Mouse (Mus musculus) cerebellum, postnatal 14 days (tissue): ENCODE measurements around the gene Ddit4.
"Not testable (repeated sequence)": the region's sequence is repeated elsewhere in the genome, so short reads cannot be mapped to it uniquely, and the experiment has no call there.

Source experiments
- DNase-seq, 2 experiments: peaks; one replicate each; pipeline ENCODE4 v3.0.0; 2021; ENCODE audit warnings: mixed read lengths in 2 of 2

The Ddit4 gene

GRCm38 (mm10) chr10:59951211-59952151 is at the start of gene Ddit4:
Gene Ddit4 (minus strand): TSS chr10:59951834.
- DNase-seq: peak; percentile 100

GRCm38 (mm10) chr10:59999057-59999456 is 47.4 kb upstream of the Ddit4 start:
- DNase-seq: no peak

- DNase-seq: peak; percentile 82 to 86
These were observed 46.0 kb upstream of the Ddit4 start for GRCm38 (mm10) chr10:59997591-59997990.

- no peak for DNase-seq
These were observed 44.3 kb upstream of the Ddit4 start for GRCm38 (mm10) chr10:59995889-59996288.

GRCm38 (mm10) chr10:59993813-59994212 is 42.2 kb upstream of the Ddit4 start:
- not testable (repeated sequence) for DNase-seq

GRCm38 (mm10) chr10:59992024-59992423 is 40.4 kb upstream of the Ddit4 start:
- DNase-seq: no peak

- DNase-seq: no peak
These were observed 39.7 kb upstream of the Ddit4 start for GRCm38 (mm10) chr10:59991262-59991880.

GRCm38 (mm10) chr10:59990393-59990792 is 38.8 kb upstream of the Ddit4 start:
- DNase-seq: no peak

- peak; percentile 58 to 71 for DNase-seq
These were observed 36.4 kb upstream of the Ddit4 start for GRCm38 (mm10) chr10:59988036-59988435.

GRCm38 (mm10) chr10:59982379-59982873 is 30.8 kb upstream of the Ddit4 start:
- DNase-seq: no peak

- DNase-seq: no peak
These were observed 30.2 kb upstream of the Ddit4 start for GRCm38 (mm10) chr10:59981792-59982191.

GRCm38 (mm10) chr10:59981336-59981735 is 29.7 kb upstream of the Ddit4 start:
- no peak for DNase-seq

GRCm38 (mm10) chr10:59980815-59981244 is 29.2 kb upstream of the Ddit4 start:
- DNase-seq: no peak

- peak; percentile 48 to 63 for DNase-seq
These were observed 27.5 kb upstream of the Ddit4 start for GRCm38 (mm10) chr10:59978873-59979743.

GRCm38 (mm10) chr10:59978401-59978800 is 26.8 kb upstream of the Ddit4 start:
- DNase-seq: no peak

- DNase-seq: no peak
These were observed 26.2 kb upstream of the Ddit4 start for GRCm38 (mm10) chr10:59977715-59978343.

- no peak for DNase-seq
These were observed 25.5 kb upstream of the Ddit4 start for GRCm38 (mm10) chr10:59977141-59977540.

- no peak for DNase-seq
These were observed 23.2 kb upstream of the Ddit4 start for GRCm38 (mm10) chr10:59974786-59975185.

- DNase-seq: peak; percentile 51 to 58
These were observed 22.6 kb upstream of the Ddit4 start for GRCm38 (mm10) chr10:59974191-59974664.

- DNase-seq: no peak
These were observed 21.8 kb upstream of the Ddit4 start for GRCm38 (mm10) chr10:59973400-59973799.

- DNase-seq: no peak
These were observed 21.4 kb upstream of the Ddit4 start for GRCm38 (mm10) chr10:59972999-59973398.

- no peak for DNase-seq
These were observed 20.9 kb upstream of the Ddit4 start for GRCm38 (mm10) chr10:59972534-59972933.
